In the genomic region with DNA sequence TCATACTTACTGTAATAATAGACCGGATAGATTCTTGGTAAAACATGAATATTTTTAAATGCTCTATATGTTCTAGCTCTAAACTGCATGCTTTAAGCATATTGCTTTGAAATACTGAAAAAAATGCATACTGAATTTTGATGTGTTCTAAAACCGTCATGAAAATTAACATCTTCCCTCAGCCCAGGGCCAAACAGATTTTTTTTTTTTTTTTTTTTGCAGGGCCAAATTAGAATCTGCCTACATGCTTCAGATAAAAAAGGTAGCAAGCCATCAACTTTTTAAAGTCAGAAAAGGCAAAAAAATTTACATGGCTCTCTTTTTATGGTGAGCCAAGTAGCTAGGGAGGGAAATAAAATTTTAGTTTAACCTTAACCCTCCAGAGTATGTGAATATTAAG, we compare ENCODE assay signal across 30 mouse cellular contexts.
"Had no signal": no experiment of that assay in that cellular context is flagged by ENCODE, and none has a peak within 500 bp of the region (broad histone marks: within the 10 kb centered on the region; RNA-seq: fewer than 3 reads in every experiment).

No protein-coding gene starts in this region.

- H3K4me3 ChIP-seq: limb, embryonic 10.5 days; limb, embryonic 12.5 days; limb, embryonic 13.5 days; limb, embryonic 15.5 days; liver, embryonic 12.5 days; liver, embryonic 13.5 days; liver, embryonic 15.5 days; lung, embryonic 15.5 days; megakaryocyte, embryonic 14.5 days; midbrain, embryonic 10.5 days; midbrain, embryonic 12.5 days; midbrain, embryonic 13.5 days; midbrain, embryonic 15.5 days; myocyte; neural tube, embryonic 12.5 days had no signal

- DNase-seq: left cerebral cortex, postnatal 4 days; liver; liver, embryonic 13.5 days; liver, postnatal 0 days; lung, adult 18-20 months; lung, adult 2 months; lung, embryonic 14.5 days; lung, postnatal 10 days; lung, postnatal 14 days; lung, postnatal 36 days; lung, postnatal 4 days; midbrain, embryonic 14.5 days had no signal

- H3K27ac ChIP-seq: limb, embryonic 10.5 days; limb, embryonic 12.5 days; limb, embryonic 13.5 days; limb, embryonic 15.5 days; liver, embryonic 12.5 days; liver, embryonic 13.5 days; liver, embryonic 14.5 days; liver, embryonic 15.5 days; lung, embryonic 15.5 days; macrophage; midbrain, embryonic 10.5 days; midbrain, embryonic 12.5 days; midbrain, embryonic 13.5 days; midbrain, embryonic 15.5 days; neural tube, embryonic 12.5 days had no signal

- ATAC-seq: liver, embryonic 12.5 days; liver, postnatal 0 days; lung, postnatal 0 days; midbrain, embryonic 13.5 days; midbrain, embryonic 15.5 days; midbrain, embryonic 16.5 days had no signal
